Mouse (Mus musculus) intestine, embryonic 14.5 days (tissue): ENCODE results near the gene Slc7a6. TPM values are rescaled to one million over a fixed set of nuclear protein-coding genes. Genes with fewer than 3 reads are reported as not detected.

Experiments used
- ATAC-seq: fragments of 200-750 bp; cut with Nextera tagmentation; replicated peaks from 2 replicates; pipeline ENCODE4 v1.8.0; 2017; ENCODE audit warnings: low read depth, moderate number of reproducible peaks, moderate TSS enrichment, moderate library complexity; ENCODE audit not compliant: low FRiP score, low TSS enrichment
- DNase-seq: peaks from one replicate; pipeline ENCODE4 v3.0.0-alpha.2; 2018; ENCODE audit warnings: low spot score
- H3K27ac ChIP-seq: fragments of 300-500 bp; sonication (generic); 2 replicates; pipeline ENCODE4 v1.5.1; 2014; ENCODE audit warnings: low read depth, mild to moderate bottlenecking, control low read depth
- H3K27me3 ChIP-seq: fragments of 300-500 bp; sonication (generic); replicated peaks from 2 replicates; pipeline ENCODE4 v1.6.1; 2014; ENCODE audit warnings: low read length, control low read depth; ENCODE audit not compliant: control insufficient read depth, insufficient read depth
- H3K36me3 ChIP-seq: fragments of 300-500 bp; sonication (generic); 2 replicates; pipeline ENCODE4 v1.6.1; 2014; ENCODE audit warnings: low read length, control low read depth; ENCODE audit not compliant: control insufficient read depth, insufficient read depth
- H3K4me1 ChIP-seq: fragments of 300-500 bp; sonication (generic); replicated peaks from 2 replicates; pipeline ENCODE4 v1.6.1; 2014; ENCODE audit warnings: low read length, control low read depth, mixed read lengths; ENCODE audit not compliant: control insufficient read depth, insufficient read depth
- H3K4me2 ChIP-seq: fragments of 300-500 bp; sonication (generic); 2 replicates; pipeline ENCODE4 v1.6.1; 2014; ENCODE audit warnings: low read length
- H3K4me3 ChIP-seq: fragments of 300-500 bp; sonication (generic); 2 replicates; pipeline ENCODE4 v1.5.1; 2014; ENCODE audit warnings: low read depth, low read length, control low read depth, mixed read lengths
- H3K9ac ChIP-seq: fragments of 300-500 bp; sonication (generic); 2 replicates; pipeline ENCODE4 v1.6.1; 2014; ENCODE audit warnings: mild to moderate bottlenecking, low read length
- H3K9me3 ChIP-seq: fragments of 300-500 bp; sonication (generic); 2 replicates; pipeline ENCODE4 v1.6.1; 2016; ENCODE audit warnings: low read length, control low read depth; ENCODE audit not compliant: control insufficient read depth
- WGBS: fragments of 180-500 bp; shearing (Covaris S2); extraction: QIAGEN DNeasy Blood & Tissue Kit; methylation state at CpG from one replicate; pipeline ENCODE4 v1.1.7; 2014; 5-methylcytosine and 5-hydroxymethylcytosine counted together
- polyA plus RNA-seq: library from polyadenylated mRNA; unstranded; fragments of >200 nt; fragmentation: Nextera tagmentation; extraction: Ambion mirVana; gene quantifications from 2 replicates; pipeline ENCODE4 v1.2.1, GENCODE M21; 2014

The Slc7a6 gene
- polyA plus RNA-seq, 1 experiment from 2014 or later, result 68.9 TPM

- no peak overlapping the region for H3K27ac ChIP-seq
- H3K9me3 ChIP-seq, result no peaks in the 10 kb centered on the region
- H3K36me3 ChIP-seq, result peaks cover 66% of the 10 kb centered on the region
- WGBS, result 87% methylated on average over 17 of the region's 17 CpGs
- H3K27me3 ChIP-seq, result no peaks in the 10 kb centered on the region
- DNase-seq (no peak), ATAC-seq (no peak)
- no peak overlapping the region for H3K9ac ChIP-seq
- H3K4me1 ChIP-seq, result no peaks in the 10 kb centered on the region
- H3K4me2 ChIP-seq, result no peak overlapping the region
- H3K4me3 ChIP-seq, result no peak overlapping the region
Measured at GRCm38 (mm10) chr8:106234567-106235261, 66.1 kb downstream of the Slc7a6 start.

GRCm38 (mm10) chr8:106237106-106237505 is 68.4 kb downstream of the Slc7a6 start:
- Histone ChIP-seq H3K4me1 (no peaks in the 10 kb centered on the region), H3K9me3 (no peaks in the 10 kb centered on the region), H3K4me3 (no peak overlapping the region), H3K27ac (no peak overlapping the region), H3K9ac (no peak overlapping the region), H3K27me3 (no peaks in the 10 kb centered on the region), H3K36me3 (peaks cover 61% of the 10 kb centered on the region), H3K4me2 (no peak overlapping the region)
- ATAC-seq (no peak), DNase-seq (no peak)
- 88% methylated on average over 5 of the region's 5 CpGs for WGBS

Other genes with a start within 250 kb of the Slc7a6 start
- 1.0 and 1.4 TPM in 2 replicates for gene Ctrl, start 235.0 kb upstream of the Slc7a6 start, polyA plus RNA-seq
- 64.2 and 64.8 TPM in 2 replicates for gene Psmb10, start 230.4 kb upstream of the Slc7a6 start, polyA plus RNA-seq
- 1.2 and 1.4 TPM in 2 replicates for gene Lcat, start 225.5 kb upstream of the Slc7a6 start, polyA plus RNA-seq
- gene Slc12a4, start 202.8 kb upstream of the Slc7a6 start, polyA plus RNA-seq, result 27.8 and 28.6 TPM in 2 replicates
- gene Dpep3, start 189.4 kb upstream of the Slc7a6 start, polyA plus RNA-seq, result not detected in 2 replicates
- 18.3 and 18.7 TPM in 2 replicates for gene Dus2, start 177.5 kb upstream of the Slc7a6 start, polyA plus RNA-seq
- not detected in 2 replicates for gene Dpep2nb, start 162.9 kb upstream of the Slc7a6 start, polyA plus RNA-seq
- 16.9 and 17.9 TPM in 2 replicates for gene Ddx28, start 157.0 kb upstream of the Slc7a6 start, polyA plus RNA-seq
- gene Nfatc3, start 110.0 kb upstream of the Slc7a6 start, polyA plus RNA-seq, result 6.9 and 7.6 TPM in 2 replicates
- 22.4 and 25.4 TPM in 2 replicates for gene Esrp2, start 31.9 kb upstream of the Slc7a6 start, polyA plus RNA-seq
- gene Pla2g15, start 18.5 kb upstream of the Slc7a6 start, polyA plus RNA-seq, result 4.1 and 5.0 TPM in 2 replicates
- 34.5 and 37.4 TPM in 2 replicates for gene Slc7a6os, start 42.1 kb downstream of the Slc7a6 start, polyA plus RNA-seq
- 61.2 and 64.6 TPM in 2 replicates for gene Prmt7, start 42.1 kb downstream of the Slc7a6 start, polyA plus RNA-seq
- 20.0 and 20.4 TPM in 2 replicates for gene Smpd3, start 169.1 kb downstream of the Slc7a6 start, polyA plus RNA-seq
- gene Zfp90, start 246.5 kb downstream of the Slc7a6 start, polyA plus RNA-seq, result 21.2 and 23.0 TPM in 2 replicates